Mouse (Mus musculus) megakaryocyte progenitor cell, adult 5-6 weeks (primary cell): ENCODE measurements around the gene Ffar2. TPM values are rescaled to one million over a fixed set of nuclear protein-coding genes. Genes with fewer than 3 reads are reported as not detected.

ENCODE experiments used
- ATAC-seq: replicated peaks from 2 replicates; pipeline ENCODE4 v1.8.0; 2016; ENCODE audit warnings: mild to moderate bottlenecking, moderate TSS enrichment, inconsistent platforms; ENCODE audit not compliant: poor library complexity
- total RNA-seq, 2 experiments: library from RNA; stranded (forward) in 1 of 2; stranded (reverse) in 1 of 2; fragments of 157-497, 149-512 nt in 1 of 2; fragments of 200-1000 nt in 1 of 2; gene quantifications; 2 replicates each; pipeline versions ENCODE4 v1.2.3 to v1.2.4; 2015 to 2017

Ffar2 gene
- total RNA-seq, 2 experiments from 2014 or later: 8.8 to 25.9 TPM

DNA sequence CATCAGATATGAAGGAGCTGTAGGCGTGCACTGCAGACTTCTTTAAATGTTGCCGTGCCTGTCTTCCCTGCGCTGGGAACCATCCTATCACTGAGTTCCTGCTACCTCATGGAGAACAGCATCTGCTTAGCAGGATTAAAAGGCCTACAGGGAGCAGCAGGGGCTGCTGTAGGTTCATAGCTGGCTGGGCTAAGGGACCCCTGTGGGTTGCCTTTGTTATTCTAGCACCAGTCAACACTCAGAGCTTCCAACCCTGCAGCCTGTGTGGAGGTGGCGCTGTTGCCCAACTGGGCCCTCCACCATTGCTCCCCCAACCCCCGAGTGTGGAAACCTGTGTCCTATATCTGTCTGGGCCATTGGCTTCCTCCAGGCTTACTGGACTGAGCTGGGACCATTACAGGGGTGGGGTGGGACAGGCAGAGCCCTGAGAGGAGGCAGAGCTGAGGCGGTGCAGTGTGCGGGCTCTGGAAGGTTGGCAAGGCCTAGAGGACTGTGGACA, 46.4 kb downstream of the Ffar2 start:
- peak; percentile 54 for ATAC-seq

DNA sequence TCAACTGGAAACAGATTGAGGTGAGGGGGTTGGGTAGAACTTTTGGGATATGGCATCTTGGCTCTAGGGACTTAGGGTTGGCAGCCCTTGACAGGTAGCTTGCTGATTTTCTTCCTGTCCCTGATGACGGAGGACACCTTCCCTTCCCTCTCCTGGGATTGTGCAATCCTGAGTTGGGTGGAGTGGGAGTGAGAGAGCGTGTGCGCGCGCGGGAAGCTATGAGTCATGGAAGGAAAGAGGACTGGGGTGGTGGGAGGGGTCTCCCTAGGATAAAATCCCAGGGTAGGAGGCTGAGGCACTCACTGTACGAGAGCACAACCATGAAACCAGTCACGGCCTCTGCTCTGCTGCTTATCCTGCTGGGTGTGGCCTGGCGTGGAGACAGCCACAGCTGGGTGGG, 47.5 kb downstream of the Ffar2 start:
- peak; percentile 50 for ATAC-seq

- peak; percentile 31; the same call in 1 of the 2 replicates for ATAC-seq
Observed at GRCm38 (mm10) chr7:30769236-30769635, 54.3 kb downstream of the Ffar2 start.

Other genes with a start within 250 kb of the Ffar2 start
- 72.2 and 99.8 TPM in 2 replicates for gene Kmt2b, start 235.0 kb downstream of the Ffar2 start, total RNA-seq (2015)
- gene Kmt2b, start 235.0 kb downstream of the Ffar2 start, total RNA-seq (2017): 11.7 and 14.5 TPM in 2 replicates
- gene Zbtb32, start 224.9 kb downstream of the Ffar2 start, total RNA-seq (2015): not detected in 2 replicates
- gene Zbtb32, start 224.9 kb downstream of the Ffar2 start, total RNA-seq (2017): not detected in 2 replicates
- 0.61 and 1.3 TPM in 2 replicates for gene Upk1a, start 210.9 kb downstream of the Ffar2 start, total RNA-seq (2015)
- 0.14 TPM in 1 of 2 replicates, not detected in the other for gene Upk1a, start 210.9 kb downstream of the Ffar2 start, total RNA-seq (2017)
- gene Cox6b1, start 197.6 kb downstream of the Ffar2 start, total RNA-seq (2015): 325 and 346 TPM in 2 replicates
- gene Cox6b1, start 197.6 kb downstream of the Ffar2 start, total RNA-seq (2017): 428 and 592 TPM in 2 replicates
- not detected in 2 replicates for gene Etv2, start 187.9 kb downstream of the Ffar2 start, total RNA-seq (2015)
- gene Etv2, start 187.9 kb downstream of the Ffar2 start, total RNA-seq (2017): not detected in 2 replicates
- gene Rbm42, start 173.5 kb downstream of the Ffar2 start, total RNA-seq (2015): 43.9 and 52.2 TPM in 2 replicates
- 36.7 and 39.9 TPM in 2 replicates for gene Rbm42, start 173.5 kb downstream of the Ffar2 start, total RNA-seq (2017)
- gene Haus5, start 158.8 kb downstream of the Ffar2 start, total RNA-seq (2015): 31.0 and 31.3 TPM in 2 replicates
- 21.5 and 28.7 TPM in 2 replicates for gene Haus5, start 158.8 kb downstream of the Ffar2 start, total RNA-seq (2017)
- gene Pmis2, start 152.2 kb downstream of the Ffar2 start, total RNA-seq (2015): not detected in 2 replicates
- gene Pmis2, start 152.2 kb downstream of the Ffar2 start, total RNA-seq (2017): not detected in 2 replicates
- 0.69 TPM in 1 of 2 replicates, not detected in the other for gene 2200002J24Rik, start 124.8 kb downstream of the Ffar2 start, total RNA-seq (2015)
- not detected in 2 replicates for gene 2200002J24Rik, start 124.8 kb downstream of the Ffar2 start, total RNA-seq (2017)
- gene Atp4a, start 111.6 kb downstream of the Ffar2 start, total RNA-seq (2015): 1.2 and 1.3 TPM in 2 replicates
- 0.37 and 0.51 TPM in 2 replicates for gene Atp4a, start 111.6 kb downstream of the Ffar2 start, total RNA-seq (2017)
- 210 and 218 TPM in 2 replicates for gene Tmem147, start 94.2 kb downstream of the Ffar2 start, total RNA-seq (2015)
- gene Tmem147, start 94.2 kb downstream of the Ffar2 start, total RNA-seq (2017): 65.9 and 76.4 TPM in 2 replicates
- gene Gapdhs, start 80.1 kb downstream of the Ffar2 start, total RNA-seq (2015): not detected in 2 replicates
- not detected in 2 replicates for gene Gapdhs, start 80.1 kb downstream of the Ffar2 start, total RNA-seq (2017)
- gene Sbsn, start 72.3 kb downstream of the Ffar2 start, total RNA-seq (2015): 1.6 TPM in 2 replicates
- 0.47 and 1.3 TPM in 2 replicates for gene Sbsn, start 72.3 kb downstream of the Ffar2 start, total RNA-seq (2017)
- gene Dmkn, start 60.0 kb downstream of the Ffar2 start, total RNA-seq (2015): 81.7 and 87.4 TPM in 2 replicates
- gene Dmkn, start 60.0 kb downstream of the Ffar2 start, total RNA-seq (2017): 95.3 and 119 TPM in 2 replicates
- not detected in 2 replicates for gene Krtdap, start 35.9 kb downstream of the Ffar2 start, total RNA-seq (2015)
- gene Krtdap, start 35.9 kb downstream of the Ffar2 start, total RNA-seq (2017): not detected in 2 replicates
- gene Ffar3, start 32.4 kb upstream of the Ffar2 start, total RNA-seq (2015): not detected in 2 replicates
- not detected in 2 replicates for gene Ffar3, start 32.4 kb upstream of the Ffar2 start, total RNA-seq (2017)
- gene Ffar1, start 37.8 kb upstream of the Ffar2 start, total RNA-seq (2015): not detected in 2 replicates
- not detected in 2 replicates for gene Ffar1, start 37.8 kb upstream of the Ffar2 start, total RNA-seq (2017)
- gene Cd22, start 56.6 kb upstream of the Ffar2 start, total RNA-seq (2015): 0.29 and 1.3 TPM in 2 replicates
- gene Cd22, start 56.6 kb upstream of the Ffar2 start, total RNA-seq (2017): 0.07 and 0.29 TPM in 2 replicates
- 0.39 TPM in 1 of 2 replicates, not detected in the other for gene Mag, start 91.1 kb upstream of the Ffar2 start, total RNA-seq (2015)
- gene Mag, start 91.1 kb upstream of the Ffar2 start, total RNA-seq (2017): 0.37 and 1.3 TPM in 2 replicates
- gene Hamp2, start 100.9 kb upstream of the Ffar2 start, total RNA-seq (2015): not detected in 2 replicates
- not detected in 2 replicates for gene Hamp2, start 100.9 kb upstream of the Ffar2 start, total RNA-seq (2017)
- not detected in 2 replicates for gene Hamp, start 120.3 kb upstream of the Ffar2 start, total RNA-seq (2015)
- gene Hamp, start 120.3 kb upstream of the Ffar2 start, total RNA-seq (2017): not detected in 2 replicates
- 92.6 and 97.4 TPM in 2 replicates for gene Usf2, start 133.0 kb upstream of the Ffar2 start, total RNA-seq (2015)
- gene Usf2, start 133.0 kb upstream of the Ffar2 start, total RNA-seq (2017): 137 and 162 TPM in 2 replicates
- 0.12 and 0.59 TPM in 2 replicates for gene Lsr, start 149.7 kb upstream of the Ffar2 start, total RNA-seq (2015)
- gene Lsr, start 149.7 kb upstream of the Ffar2 start, total RNA-seq (2017): 0.33 and 0.68 TPM in 2 replicates
- 0.10 and 0.34 TPM in 2 replicates for gene Fam187b, start 150.0 kb upstream of the Ffar2 start, total RNA-seq (2015)
- gene Fam187b, start 150.0 kb upstream of the Ffar2 start, total RNA-seq (2017): 0.42 and 0.91 TPM in 2 replicates
- gene Fxyd5, start 218.7 kb upstream of the Ffar2 start, total RNA-seq (2015): 389 and 471 TPM in 2 replicates
- gene Fxyd5, start 218.7 kb upstream of the Ffar2 start, total RNA-seq (2017): 244 and 257 TPM in 2 replicates
- not detected in 2 replicates for gene Fxyd7, start 227.7 kb upstream of the Ffar2 start, total RNA-seq (2015)
- gene Fxyd7, start 227.7 kb upstream of the Ffar2 start, total RNA-seq (2017): not detected in 2 replicates
- gene Fxyd1, start 233.4 kb upstream of the Ffar2 start, total RNA-seq (2015): not detected in 2 replicates
- not detected in 2 replicates for gene Fxyd1, start 233.4 kb upstream of the Ffar2 start, total RNA-seq (2017)
- 0.57 TPM in 1 of 2 replicates, not detected in the other for gene Lgi4, start 235.6 kb upstream of the Ffar2 start, total RNA-seq (2015)
- 0.10 TPM in 1 of 2 replicates, not detected in the other for gene Lgi4, start 235.6 kb upstream of the Ffar2 start, total RNA-seq (2017)